Mouse (Mus musculus) ovary, adult 18-20 months (tissue): ENCODE data around the gene Gm8879.
"Not testable (repeated sequence)": the region's sequence is repeated elsewhere in the genome, so short reads cannot be mapped to it uniquely, and the experiment has no call there.

Experiments
- DNase-seq: peaks from one replicate; pipeline ENCODE4 v3.0.0; 2022; ENCODE audit warnings: low spot score, mixed read lengths

Gene Gm8879

DNA sequence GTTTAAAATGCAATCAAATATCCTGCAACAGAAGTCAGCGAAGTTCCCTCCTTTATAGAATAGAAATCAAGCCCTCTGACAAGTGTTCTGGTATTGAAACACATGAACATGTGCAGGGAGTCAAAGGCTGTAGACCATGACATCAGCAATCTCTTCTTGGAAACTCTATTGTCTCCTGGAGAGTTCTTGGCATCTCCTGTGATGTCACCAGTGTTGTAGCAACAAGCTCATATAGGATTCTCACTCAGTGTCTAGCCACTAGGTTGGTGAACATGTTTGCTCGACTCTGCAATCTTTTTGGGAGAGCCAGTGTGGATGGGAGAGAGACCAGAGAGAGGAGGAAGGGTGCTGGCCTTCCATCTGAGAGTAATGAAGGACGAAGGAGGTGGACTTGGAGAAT is at the start of gene Gm8879:
Gene Gm8879 (plus strand): TSS at position 301 of the 400 bp plus-strand sequence.
- not testable (repeated sequence) for DNase-seq

DNA sequence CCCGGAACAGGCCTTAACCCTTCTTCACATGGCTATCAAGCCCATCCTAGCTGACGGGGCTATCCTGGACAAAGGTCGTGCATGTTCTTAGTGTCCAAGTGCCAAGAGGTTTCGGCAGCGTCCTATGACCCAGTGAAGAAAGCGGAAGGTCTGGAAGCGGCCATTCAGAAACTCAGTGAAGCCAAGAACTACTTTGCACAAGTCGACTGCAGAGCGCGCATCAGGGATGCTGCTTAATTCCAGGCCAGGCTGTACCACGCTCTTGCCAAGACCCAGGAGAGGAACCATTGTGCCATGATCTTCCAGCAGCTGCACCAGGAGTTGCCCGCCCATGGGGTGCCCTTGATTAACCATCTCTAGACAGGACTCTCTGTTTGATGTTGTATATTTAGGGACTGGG is 10.6 kb downstream of the Gm8879 start:
- not testable (repeated sequence) for DNase-seq
